Mouse (Mus musculus) limb, embryonic 14.5 days (tissue): ENCODE measurements around the gene Fam234b. TPM values are rescaled to one million over a fixed set of nuclear protein-coding genes. Genes with fewer than 3 reads are reported as not detected.

Source experiments
- ATAC-seq: fragments of 200-750 bp; cut with Nextera tagmentation; 2 replicates; pipeline ENCODE4 v1.8.0; 2017; ENCODE audit warnings: low read depth, moderate number of reproducible peaks, moderate TSS enrichment; ENCODE audit not compliant: low FRiP score
- DNase-seq: peaks from one replicate; pipeline ENCODE4 v3.0.0-alpha.2; 2015; ENCODE audit warnings: low spot score
- H3K27ac ChIP-seq: fragments of 300-500 bp; sonication (generic); replicated peaks from 2 replicates; pipeline ENCODE4 v1.5.1; 2014; ENCODE audit warnings: low read depth, mild to moderate bottlenecking, low read length, moderate library complexity, mixed read lengths
- H3K27me3 ChIP-seq: fragments of 300-500 bp; sonication (generic); 2 replicates; pipeline ENCODE4 v1.6.1; 2014; ENCODE audit warnings: low read length, mixed read lengths; ENCODE audit not compliant: control insufficient read depth, insufficient read depth
- H3K36me3 ChIP-seq: fragments of 300-500 bp; sonication (generic); 2 replicates; pipeline ENCODE4 v1.6.1; 2014; ENCODE audit warnings: mild to moderate bottlenecking, low read length, moderate library complexity, mixed read lengths; ENCODE audit not compliant: control insufficient read depth, insufficient read depth
- H3K4me1 ChIP-seq: fragments of 300-500 bp; sonication (generic); 2 replicates; pipeline ENCODE4 v1.6.1; 2014; ENCODE audit warnings: antibody characterized with exemption, low read length, mixed read lengths; ENCODE audit not compliant: control insufficient read depth, insufficient read depth
- H3K4me2 ChIP-seq: fragments of 300-500 bp; sonication (generic); replicated peaks from 2 replicates; pipeline ENCODE4 v1.6.1; 2014; ENCODE audit warnings: low read depth, mild to moderate bottlenecking, low read length, moderate library complexity; ENCODE audit not compliant: severe bottlenecking
- H3K4me3 ChIP-seq: fragments of 300-500 bp; sonication (generic); replicated peaks from 2 replicates; pipeline ENCODE4 v1.5.1; 2014; ENCODE audit warnings: low read length
- H3K9ac ChIP-seq: fragments of 300-500 bp; sonication (generic); 2 replicates; pipeline ENCODE4 v1.6.1; 2014; ENCODE audit warnings: mild to moderate bottlenecking, low read depth, low read length, moderate library complexity; ENCODE audit not compliant: severe bottlenecking
- H3K9me3 ChIP-seq: fragments of 300-500 bp; sonication (generic); 2 replicates; pipeline ENCODE4 v1.6.1; 2016; ENCODE audit warnings: low read length; ENCODE audit not compliant: control insufficient read depth
- POLR2A ChIP-seq: fragments of 200-500 bp; IDR thresholded peaks from 2 replicates; pipeline ENCODE4 v1.8.0; 2012; ENCODE audit warnings: inconsistent platforms, mild to moderate bottlenecking, moderate library complexity, borderline replicate concordance; ENCODE audit not compliant: insufficient read depth, insufficient read length; ENCODE audit errors: extremely low read depth
- WGBS: fragments of 180-500 bp; shearing (Covaris S2); extraction: QIAGEN DNeasy Blood & Tissue Kit; methylation state at CpG from one replicate; pipeline ENCODE4 v1.1.7; 2014; 5-methylcytosine and 5-hydroxymethylcytosine counted together
- polyA plus RNA-seq, 2 experiments: library from polyadenylated mRNA; depleted of rRNA in 1 of 2; stranded (reverse) in 1 of 2; unstranded in 1 of 2; fragments of >200 nt; fragmentation: Nextera tagmentation in 1 of 2; extraction: Ambion mirVana in 1 of 2; gene quantifications; 2 replicates each; pipeline versions ENCODE4 v1.2.1 to v1.2.3; 2012 to 2014

Gene Fam234b
- polyA plus RNA-seq, 2 experiments, result 23.9 to 26.2 TPM

DNA sequence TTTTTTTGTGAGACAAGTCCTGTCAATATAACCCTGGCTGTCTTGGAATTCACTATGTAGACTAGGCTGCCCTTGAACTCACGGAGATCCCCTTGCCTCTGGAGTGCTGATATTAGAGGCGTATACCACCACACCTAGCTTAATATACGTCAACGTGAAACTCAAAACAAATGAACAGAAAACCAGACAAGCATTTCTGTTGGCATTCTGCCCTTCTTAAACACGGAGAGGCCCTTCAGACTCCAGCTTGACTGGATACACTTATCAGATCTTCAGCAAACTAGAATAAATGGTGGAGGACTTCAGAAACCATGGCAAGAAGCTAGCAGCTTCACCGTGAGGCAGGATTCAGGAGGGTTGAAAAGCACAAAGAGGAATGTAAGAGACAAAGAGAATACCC, 96.4 kb downstream of the Fam234b start:
- Histone ChIP-seq H3K4me2 (no peak overlapping the region), H3K4me1 (peaks cover 18% of the 10 kb centered on the region), H3K27ac (no peak overlapping the region), H3K9ac (no peak overlapping the region), H3K9me3 (no peaks in the 10 kb centered on the region), H3K27me3 (no peaks in the 10 kb centered on the region), H3K36me3 (no peaks in the 10 kb centered on the region), H3K4me3 (no peak overlapping the region)
- 72% methylated on average over 6 of the region's 6 CpGs for WGBS
- no peak for TF ChIP-seq POLR2A
- DNase-seq (no peak), ATAC-seq (no peak)

Other genes starting within 250 kb of the Fam234b start
- 2.7 and 3.4 TPM in 2 replicates for gene Apold1, start 216.3 kb upstream of the Fam234b start, polyA plus RNA-seq (2012; rRNA removed)
- gene Apold1, start 216.3 kb upstream of the Fam234b start, polyA plus RNA-seq (2014; fragmentation: Nextera tagmentation; extraction: Ambion mirVana), result 4.8 and 4.9 TPM in 2 replicates
- 93.9 and 104 TPM in 2 replicates for gene Ddx47, start 186.4 kb upstream of the Fam234b start, polyA plus RNA-seq (2012; rRNA removed)
- 97.6 and 107 TPM in 2 replicates for gene Ddx47, start 186.4 kb upstream of the Fam234b start, polyA plus RNA-seq (2014; fragmentation: Nextera tagmentation; extraction: Ambion mirVana)
- 2.7 and 2.8 TPM in 2 replicates for gene Gprc5a, start 132.3 kb upstream of the Fam234b start, polyA plus RNA-seq (2012; rRNA removed)
- 3.8 and 4.7 TPM in 2 replicates for gene Gprc5a, start 132.3 kb upstream of the Fam234b start, polyA plus RNA-seq (2014; fragmentation: Nextera tagmentation; extraction: Ambion mirVana)
- gene Gprc5d, start 79.7 kb upstream of the Fam234b start, polyA plus RNA-seq (2012; rRNA removed), result 0.10 and 0.23 TPM in 2 replicates
- gene Gprc5d, start 79.7 kb upstream of the Fam234b start, polyA plus RNA-seq (2014; fragmentation: Nextera tagmentation; extraction: Ambion mirVana), result 0.19 TPM in 1 of 2 replicates, not detected in the other
- 16.6 and 23.2 TPM in 2 replicates for gene Hebp1, start within 50 bp of the Fam234b start, polyA plus RNA-seq (2012; rRNA removed)
- gene Hebp1, start within 50 bp of the Fam234b start, polyA plus RNA-seq (2014; fragmentation: Nextera tagmentation; extraction: Ambion mirVana), result 5.7 and 5.9 TPM in 2 replicates
- gene Gsg1, start 56.4 kb downstream of the Fam234b start, polyA plus RNA-seq (2012; rRNA removed), result 1.4 and 1.6 TPM in 2 replicates
- 1.1 and 2.2 TPM in 2 replicates for gene Gsg1, start 56.4 kb downstream of the Fam234b start, polyA plus RNA-seq (2014; fragmentation: Nextera tagmentation; extraction: Ambion mirVana)
- gene Pbp2, start 112.4 kb downstream of the Fam234b start, polyA plus RNA-seq (2012; rRNA removed), result 0.34 and 0.46 TPM in 2 replicates
- gene Pbp2, start 112.4 kb downstream of the Fam234b start, polyA plus RNA-seq (2014; fragmentation: Nextera tagmentation; extraction: Ambion mirVana), result 0.29 and 0.46 TPM in 2 replicates
- gene Emp1, start 164.6 kb downstream of the Fam234b start, polyA plus RNA-seq (2012; rRNA removed), result 366 and 528 TPM in 2 replicates
- 91.7 and 98.9 TPM in 2 replicates for gene Emp1, start 164.6 kb downstream of the Fam234b start, polyA plus RNA-seq (2014; fragmentation: Nextera tagmentation; extraction: Ambion mirVana)